Comparison of ENCODE assay signal across 8 mouse cellular contexts in the genomic region with DNA sequence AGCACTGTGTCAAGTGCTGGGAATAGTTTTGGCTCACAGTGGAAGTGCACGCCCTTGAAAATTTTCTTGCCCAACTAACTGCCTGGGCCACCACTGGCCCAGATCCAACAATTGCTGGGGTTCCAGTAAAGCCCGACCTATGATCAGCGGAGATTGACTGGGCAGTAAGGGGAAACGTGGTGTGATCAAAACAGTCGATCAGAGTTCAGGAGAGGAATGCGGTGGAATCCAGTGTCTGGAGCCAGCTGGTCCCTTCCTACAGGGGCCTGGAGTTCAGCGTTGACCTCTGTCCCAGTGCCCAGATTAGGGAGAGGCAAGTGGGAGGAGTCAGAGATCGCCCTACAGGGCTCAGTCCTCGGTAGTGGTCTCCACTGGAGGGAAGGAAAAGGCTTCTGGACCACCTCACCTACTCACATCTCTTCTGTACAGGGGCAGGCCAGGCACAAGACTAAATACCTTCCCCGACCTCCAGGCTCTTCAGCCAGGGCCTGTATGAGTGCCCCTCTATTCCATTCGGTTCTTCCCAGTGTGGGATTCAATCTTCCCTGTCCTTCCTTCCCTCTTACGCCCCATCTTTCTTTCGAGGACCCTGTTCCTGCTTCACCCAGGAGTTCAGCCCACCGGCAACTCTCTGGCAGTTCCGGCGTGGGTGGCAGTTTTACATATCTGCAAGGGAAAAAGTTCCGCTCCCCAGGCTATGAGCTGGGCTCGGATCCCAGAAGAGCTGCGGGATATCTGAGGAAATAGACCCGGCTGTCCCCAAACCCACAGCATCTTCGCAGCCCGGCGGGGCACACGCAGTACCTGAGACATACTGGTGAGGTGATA. TPM values are rescaled to one million over a fixed set of nuclear protein-coding genes. Genes with fewer than 3 reads are reported as not detected.
A peak's percentile ranks its signal among the peaks of the same experiment; 100 is the strongest.
DNase-seq lines count a peak whose midpoint lies in the region; ATAC-seq and TF ChIP-seq lines count a peak whose summit lies in the region.

No protein-coding gene starts in this region.

- TF ChIP-seq POLR2A in brain, embryonic 14.5 days (IDR thresholded peaks at IDR 0.05; ENCODE audit: borderline replicate concordance, extremely low read depth, insufficient read depth, insufficient read length, poor library complexity, severe bottlenecking): no peak

- peaks cover 37% of the 10 kb centered on the region for H3K79me2 ChIP-seq in macrophage (ENCODE audit: inconsistent target)

- H3K36me3 ChIP-seq in forebrain, embryonic 10.5 days (replicated peaks): peaks cover 43% of the 10 kb centered on the region
- H3K36me3 ChIP-seq in macrophage (ENCODE audit: inconsistent target): peaks cover 21% of the 10 kb centered on the region

- peaks cover 48% of the 10 kb centered on the region for H3K4me1 ChIP-seq in forebrain, embryonic 10.5 days

- no peaks in the 10 kb centered on the region for H3K9me3 ChIP-seq in forebrain, embryonic 10.5 days

- H3K4me3 ChIP-seq in forebrain, embryonic 10.5 days: peak overlapping the region; percentile 74
- peak overlapping the region; percentile 74 for H3K4me3 ChIP-seq in layer of hippocampus, adult 2 months
- H3K4me3 ChIP-seq in macrophage (ENCODE audit: inconsistent target): peak overlapping the region; percentile 96

- peak; percentile 3 for ATAC-seq in frontal cortex, adult (ENCODE audit: low TSS enrichment)

- intact Hi-C loops in heart, postnatal 36 days (cut with DNase I): loop anchor here (2.0 to 5.0 kb wide), 3 partner anchors 22 to 1207 kb away; a partner anchor contains a TSS

- H3K27me3 ChIP-seq in forebrain, embryonic 10.5 days (ENCODE audit: poor library complexity, severe bottlenecking): no peaks in the 10 kb centered on the region

- H3K27ac ChIP-seq in forebrain, embryonic 10.5 days: peak overlapping the region; percentile 94
- H3K27ac ChIP-seq in layer of hippocampus, adult 2 months: peak overlapping the region; percentile 97
- H3K27ac ChIP-seq in macrophage: peak overlapping the region; percentile 94

- DNase-seq in frontal cortex, adult 2 months (ENCODE audit: extremely low spot score in 1 of 2, low spot score in 1 of 2): no peak
- DNase-seq in brain, embryonic 14.5 days (ENCODE audit: low read depth): peak; percentile 48
- DNase-seq in forebrain, embryonic 10.5 days (ENCODE audit: extremely low spot score, low spot score): peak; percentile 54
- DNase-seq in heart, postnatal 36 days: peak; percentile 53 to 72
- DNase-seq in layer of hippocampus, adult 2 months (ENCODE audit: low spot score in 2 of 2): no peak
- DNase-seq in testis, postnatal 10 days (ENCODE audit: low spot score): peak; percentile 62

- WGBS in forebrain, embryonic 10.5 days: 7% methylated on average over 24 of the region's 24 CpGs
- WGBS in macrophage (ENCODE audit: missing documents): 3% methylated on average over 24 of the region's 24 CpGs

- no peak for TF ChIP-seq CTCF in brain, embryonic 14.5 days (IDR thresholded peaks at IDR 0.05; ENCODE audit: borderline replicate concordance, extremely low read depth, insufficient read depth, insufficient read length)
- no peak for TF ChIP-seq CTCF in layer of hippocampus, adult 2 months (conservative IDR thresholded peaks at IDR 0.05)

RNA-seq across cellular contexts. Expression of a gene that starts 0.5 kb away (rescaled TPM):
- polyA plus RNA-seq in frontal cortex, adult 2 months (2012; rRNA removed): 768 and 847 TPM in 2 replicates
- 514 and 714 TPM in 2 replicates for polyA plus RNA-seq in brain, embryonic 14.5 days (2012; rRNA removed)
- polyA plus RNA-seq in forebrain, embryonic 10.5 days (2016; fragmentation: Nextera tagmentation; extraction: Ambion mirVana): 797 and 870 TPM in 2 replicates
- total RNA-seq in heart, postnatal 36 days (2021): 100 to 1,000 TPM; 268 to 306 TPM
- total RNA-seq in layer of hippocampus, adult 2 months (2021): 100 to 1,000 TPM; 338 to 346 TPM
- 100 to 1,000 TPM in 1 of 26 experiments, 10 to 100 TPM in 25; 11.7 to 112 (median 32.5) TPM for total RNA-seq in macrophage (2018; cell fraction: chromatin; rRNA removed)
- 100 to 1,000 TPM; 145 to 270 (median 194) TPM for total RNA-seq in macrophage (2018; cell fraction: cytosol; rRNA removed)
- 10 to 100 TPM; 25.6 to 85.6 (median 42.4) TPM for total RNA-seq in macrophage (2018; cell fraction: nucleus; rRNA removed)
- polyA plus RNA-seq in macrophage (2018): 235 to 420 TPM (median 317 TPM) in 3 replicates

RNA-seq across cellular contexts. Expression of a gene that starts 0.6 kb away (rescaled TPM):
- 4.1 and 4.6 TPM in 2 replicates for polyA plus RNA-seq in frontal cortex, adult 2 months (2012; rRNA removed)
- polyA plus RNA-seq in brain, embryonic 14.5 days (2012; rRNA removed): 6.6 and 10.9 TPM in 2 replicates
- 21.6 and 22.7 TPM in 2 replicates for polyA plus RNA-seq in forebrain, embryonic 10.5 days (2016; fragmentation: Nextera tagmentation; extraction: Ambion mirVana)
- total RNA-seq in heart, postnatal 36 days (2021): 1 to 10 TPM; 4.3 to 7.5 TPM
- 1 to 10 TPM; 7.1 to 7.8 TPM for total RNA-seq in layer of hippocampus, adult 2 months (2021)
- 10 to 100 TPM in 8 of 26 experiments, 1 to 10 TPM in 18; 1.7 to 29.2 (median 5.4) TPM for total RNA-seq in macrophage (2018; cell fraction: chromatin; rRNA removed)
- total RNA-seq in macrophage (2018; cell fraction: cytosol; rRNA removed): 1 to 10 TPM; 1.4 to 9.4 (median 2.9) TPM
- total RNA-seq in macrophage (2018; cell fraction: nucleus; rRNA removed): 10 to 100 TPM in 5 of 26 experiments, 1 to 10 TPM in 18, under 1 TPM in 2, not detected in 1; 0.61 to 17.3 (median 4.3) TPM
- polyA plus RNA-seq in macrophage (2018): 1.4 to 5.1 TPM (median 3.6 TPM) in 3 replicates

RNA-seq across cellular contexts. Expression of a gene that starts 46.5 kb away (rescaled TPM):
- 3.9 and 5.1 TPM in 2 replicates for polyA plus RNA-seq in frontal cortex, adult 2 months (2012; rRNA removed)
- polyA plus RNA-seq in brain, embryonic 14.5 days (2012; rRNA removed): 5.0 and 5.4 TPM in 2 replicates
- polyA plus RNA-seq in forebrain, embryonic 10.5 days (2016; fragmentation: Nextera tagmentation; extraction: Ambion mirVana): 6.7 TPM in 2 replicates
- 1 to 10 TPM; 5.4 to 8.8 TPM for total RNA-seq in heart, postnatal 36 days (2021)
- total RNA-seq in layer of hippocampus, adult 2 months (2021): 1 to 10 TPM; 1.1 to 1.4 TPM
- 1 to 10 TPM in 5 of 26 experiments, under 1 TPM in 6, not detected in 15; 0.62 to 3.1 (median 0.95) TPM for total RNA-seq in macrophage (2018; cell fraction: chromatin; rRNA removed)
- total RNA-seq in macrophage (2018; cell fraction: cytosol; rRNA removed): 10 to 100 TPM in 13 of 26 experiments, 1 to 10 TPM in 13; 4.5 to 27.8 (median 10.4) TPM
- total RNA-seq in macrophage (2018; cell fraction: nucleus; rRNA removed): 10 to 100 TPM in 1 of 26 experiments, 1 to 10 TPM in 23, under 1 TPM in 2; 0.58 to 10.9 (median 3.6) TPM
- polyA plus RNA-seq in macrophage (2018): 8.5 to 36.3 TPM (median 23.3 TPM) in 3 replicates

Comparison
In these comparisons a context has a peak if more than half of its experiments do, and no peak if none do; other contexts are left out.
1. DNase-seq: peak in brain, embryonic 14.5 days (single experiment), forebrain, embryonic 10.5 days (single experiment), heart, postnatal 36 days (2 of 2) and testis, postnatal 10 days (single experiment); none in frontal cortex, adult 2 months (0 of 2) and layer of hippocampus, adult 2 months (0 of 2).
2. Peak in every context shown above with its lines, with median percentiles within 50 percentile points of each other: H3K27ac ChIP-seq and H3K4me3 ChIP-seq.